Mouse (Mus musculus): ENCODE results near the gene Ehbp1l1. TPM values are rescaled to one million over a fixed set of nuclear protein-coding genes. Genes with fewer than 3 reads are reported as not detected.
A peak's percentile ranks its signal among the peaks of the same experiment; 100 is the strongest.

The Ehbp1l1 gene
- polyA plus RNA-seq, 1 experiment from 2014 or later, result 63.2 TPM

DNA sequence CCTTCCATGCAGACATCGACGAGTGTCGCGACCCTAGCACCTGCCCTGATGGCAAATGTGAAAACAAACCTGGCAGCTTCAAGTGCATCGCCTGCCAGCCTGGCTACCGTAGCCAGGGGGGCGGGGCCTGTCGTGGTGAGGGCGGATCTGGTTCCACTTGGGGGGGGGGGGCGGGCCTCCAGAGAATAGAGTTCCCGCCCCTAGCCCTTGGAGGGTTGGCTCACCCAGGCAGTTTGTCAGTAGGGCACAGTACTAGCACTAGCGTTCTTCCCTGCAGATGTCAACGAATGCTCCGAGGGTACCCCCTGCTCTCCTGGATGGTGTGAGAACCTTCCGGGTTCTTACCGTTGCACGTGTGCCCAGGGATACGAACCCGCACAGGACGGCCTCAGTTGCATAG is 25.6 kb upstream of the Ehbp1l1 start:
- peak overlapping the region; percentile 4; the same call in 1 of the 2 replicates for H3K4me2 ChIP-seq (ENCODE audit: low read depth, low read length)
- peaks cover 4% of the 10 kb centered on the region; the same call in 1 of the 2 replicates for H3K4me1 ChIP-seq (ENCODE audit: control insufficient read depth, insufficient read depth, low read length)
- 19% methylated on average over 20 of the region's 20 CpGs for WGBS
- H3K4me3 ChIP-seq (replicated peaks; ENCODE audit: low read length), result no peak overlapping the region
- H3K27me3 ChIP-seq (ENCODE audit: control insufficient read depth, insufficient read depth, low read length), result peaks cover 6% of the 10 kb centered on the region
- H3K27ac ChIP-seq (ENCODE audit: low read length), result no peak overlapping the region
- ATAC-seq (ENCODE audit: insufficient read depth, low FRiP score), result no peak
- no peaks in the 10 kb centered on the region for H3K9me3 ChIP-seq (replicated peaks; ENCODE audit: control insufficient read depth, low read length)
- H3K36me3 ChIP-seq (ENCODE audit: control insufficient read depth, insufficient read depth, low read length), result peaks cover 5% of the 10 kb centered on the region; the same call in 1 of the 2 replicates
- H3K9ac ChIP-seq (ENCODE audit: low read length), result peak overlapping the region; percentile 13; the same call in 1 of the 2 replicates

DNA sequence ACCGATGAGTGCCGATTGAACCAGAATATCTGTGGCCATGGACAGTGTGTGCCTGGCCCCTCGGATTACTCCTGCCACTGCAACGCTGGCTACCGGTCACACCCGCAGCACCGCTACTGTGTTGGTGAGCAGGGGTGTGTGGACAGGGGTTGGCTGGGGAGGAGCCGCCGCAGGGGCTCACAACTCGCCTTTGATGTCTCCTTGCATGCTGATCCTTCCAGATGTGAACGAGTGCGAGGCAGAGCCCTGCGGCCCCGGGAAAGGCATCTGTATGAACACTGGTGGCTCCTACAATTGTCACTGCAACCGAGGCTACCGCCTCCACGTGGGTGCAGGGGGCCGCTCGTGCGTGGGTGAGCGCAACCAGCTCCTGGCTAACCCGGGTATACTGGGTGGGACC is 24.8 kb upstream of the Ehbp1l1 start:
- Histone ChIP-seq H3K4me1 (ENCODE audit: control insufficient read depth, insufficient read depth, low read length) (peaks cover 7% of the 10 kb centered on the region), H3K9me3 (replicated peaks; ENCODE audit: control insufficient read depth, low read length) (no peaks in the 10 kb centered on the region), H3K27me3 (ENCODE audit: control insufficient read depth, insufficient read depth, low read length) (peaks cover 6% of the 10 kb centered on the region), H3K4me2 (ENCODE audit: low read depth, low read length) (no peak overlapping the region), H3K4me3 (replicated peaks; ENCODE audit: low read length) (no peak overlapping the region), H3K27ac (ENCODE audit: low read length) (no peak overlapping the region), H3K36me3 (ENCODE audit: control insufficient read depth, insufficient read depth, low read length) (peaks cover 5% of the 10 kb centered on the region; the same call in 1 of the 2 replicates), H3K9ac (ENCODE audit: low read length) (no peak overlapping the region)
- WGBS, result 28% methylated on average over 22 of the region's 22 CpGs
- no peak for ATAC-seq (ENCODE audit: insufficient read depth, low FRiP score)

DNA sequence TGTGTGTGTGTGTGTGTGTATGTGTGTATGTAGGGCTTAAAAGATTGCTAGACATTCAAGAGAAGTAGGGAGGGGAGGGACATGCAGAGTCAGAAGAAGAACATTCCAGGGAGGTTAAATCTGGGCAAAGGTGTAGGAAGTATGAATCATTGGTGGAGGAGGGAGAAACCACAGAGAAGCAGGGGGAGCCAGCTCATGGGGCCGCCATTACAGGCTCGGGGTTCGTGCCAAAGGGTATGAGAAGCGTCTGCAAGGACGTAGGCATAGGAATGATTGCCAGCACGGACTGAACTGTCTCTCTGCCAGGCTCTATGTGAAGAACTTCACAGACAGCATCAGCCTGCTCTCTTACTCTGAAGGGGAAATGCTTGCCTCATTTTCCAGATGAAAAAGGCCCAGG is 23.4 kb upstream of the Ehbp1l1 start:
- H3K4me2 ChIP-seq (ENCODE audit: low read depth, low read length), result no peak overlapping the region

DNA sequence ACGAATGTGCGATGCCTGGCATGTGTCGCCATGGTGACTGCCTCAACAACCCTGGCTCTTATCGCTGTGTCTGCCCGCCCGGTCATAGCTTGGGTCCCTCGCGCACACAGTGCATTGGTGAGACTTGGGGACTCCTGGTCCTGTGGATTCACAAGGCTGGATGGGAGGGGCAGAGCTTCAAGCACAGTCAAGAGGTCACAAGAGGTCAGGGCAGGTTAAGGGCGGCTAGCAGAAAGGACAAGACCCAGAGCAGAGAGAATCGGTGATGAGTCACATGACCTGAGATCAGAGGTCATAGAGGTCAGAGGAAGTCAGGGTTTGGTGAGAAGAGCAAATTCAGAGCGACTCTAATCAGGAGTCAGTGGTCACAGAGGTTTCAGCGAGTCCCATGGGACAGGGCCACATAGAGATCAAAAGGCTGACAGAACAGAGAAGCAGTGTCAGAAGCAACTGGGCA is 20.8 kb upstream of the Ehbp1l1 start:
- 35% methylated on average over 12 of the region's 12 CpGs for WGBS
- H3K4me2 ChIP-seq (ENCODE audit: low read depth, low read length), result no peak overlapping the region

More for the DNA sequence above, 23.4 kb upstream of the Ehbp1l1 start:
- Histone ChIP-seq H3K9ac (ENCODE audit: low read length) (no peak overlapping the region), H3K4me1 (ENCODE audit: control insufficient read depth, insufficient read depth, low read length) (peaks cover 14% of the 10 kb centered on the region), H3K9me3 (replicated peaks; ENCODE audit: control insufficient read depth, low read length) (no peaks in the 10 kb centered on the region), H3K4me3 (replicated peaks; ENCODE audit: low read length) (no peak overlapping the region), H3K27me3 (ENCODE audit: control insufficient read depth, insufficient read depth, low read length) (peaks cover 6% of the 10 kb centered on the region), H3K36me3 (ENCODE audit: control insufficient read depth, insufficient read depth, low read length) (peaks cover 5% of the 10 kb centered on the region; the same call in 1 of the 2 replicates), H3K27ac (ENCODE audit: low read length) (no peak overlapping the region; the same call in 1 of the 2 replicates)
- ATAC-seq (ENCODE audit: insufficient read depth, low FRiP score), result no peak
- 64% methylated on average over 6 of the region's 6 CpGs for WGBS

DNA sequence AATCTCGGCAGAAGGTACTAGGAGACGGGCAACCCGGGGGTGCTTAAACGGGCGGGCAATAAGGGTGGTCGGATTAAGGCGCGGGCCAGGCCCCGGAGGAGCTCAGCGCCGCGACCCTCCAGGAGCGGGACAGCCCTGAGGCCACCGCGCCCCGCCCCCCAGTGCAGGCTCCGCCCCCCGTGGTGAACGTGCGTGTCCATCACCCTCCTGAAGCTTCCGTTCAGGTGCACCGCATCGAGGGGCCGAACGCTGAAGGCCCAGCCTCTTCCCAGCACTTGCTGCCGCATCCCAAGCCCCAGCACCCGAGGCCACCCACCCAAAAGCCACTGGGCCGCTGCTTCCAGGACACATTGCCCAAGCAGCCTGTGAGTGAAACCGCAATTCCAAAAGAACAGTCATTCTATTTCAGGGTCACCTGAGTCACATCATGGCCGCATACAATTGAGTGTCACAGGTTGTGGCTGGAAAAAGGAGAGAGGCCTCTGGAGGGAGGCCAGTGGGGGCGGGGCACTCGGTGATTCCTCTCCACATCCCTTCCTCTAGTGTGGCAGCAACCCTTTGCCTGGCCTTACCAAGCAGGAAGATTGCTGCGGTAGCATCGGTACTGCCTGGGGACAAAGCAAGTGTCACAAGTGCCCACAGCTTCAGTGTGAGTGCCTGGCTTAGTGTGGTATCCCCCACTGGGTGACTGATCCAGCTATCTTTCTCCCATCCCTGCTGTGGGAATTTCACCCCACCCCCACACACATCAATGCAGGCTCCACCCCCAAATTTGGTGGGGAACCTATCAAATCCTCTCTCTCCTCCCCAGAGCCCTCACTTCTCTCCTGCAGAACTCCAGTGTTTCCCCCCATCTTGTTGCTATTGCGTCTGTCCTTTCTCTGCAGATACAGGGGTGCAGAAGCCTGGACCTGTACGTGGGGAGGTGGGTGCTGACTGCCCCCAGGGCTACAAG is 19.9 kb upstream of the Ehbp1l1 start:
- ATAC-seq (ENCODE audit: insufficient read depth, low FRiP score), result no peak

More for the DNA sequence above, 20.8 kb upstream of the Ehbp1l1 start:
- no peak for ATAC-seq (ENCODE audit: insufficient read depth, low FRiP score)
- Histone ChIP-seq H3K36me3 (ENCODE audit: control insufficient read depth, insufficient read depth, low read length) (no peaks in the 10 kb centered on the region), H3K27me3 (ENCODE audit: control insufficient read depth, insufficient read depth, low read length) (peaks cover 6% of the 10 kb centered on the region), H3K4me3 (replicated peaks; ENCODE audit: low read length) (no peak overlapping the region), H3K27ac (ENCODE audit: low read length) (no peak overlapping the region), H3K4me1 (ENCODE audit: control insufficient read depth, insufficient read depth, low read length) (peaks cover 29% of the 10 kb centered on the region), H3K9ac (ENCODE audit: low read length) (no peak overlapping the region), H3K9me3 (replicated peaks; ENCODE audit: control insufficient read depth, low read length) (no peaks in the 10 kb centered on the region)

DNA sequence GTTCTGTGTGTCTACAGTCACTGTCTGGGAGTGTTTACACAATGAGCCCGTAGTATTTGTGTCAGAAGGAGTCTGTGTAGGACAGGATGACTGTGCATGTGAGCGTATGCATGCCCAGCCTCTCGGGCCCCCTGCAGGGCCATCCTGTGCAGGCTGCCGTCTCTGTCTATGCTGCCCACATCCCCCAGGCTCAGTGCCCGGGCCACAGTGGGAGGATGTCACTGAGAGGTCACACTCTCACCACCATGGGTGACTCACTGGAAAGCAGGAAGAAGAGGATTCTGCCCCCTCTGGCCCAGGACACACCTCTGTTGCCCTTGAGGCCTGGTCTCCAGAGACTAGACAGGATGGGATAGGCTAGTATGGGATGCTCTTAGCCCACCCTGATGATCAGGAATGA is 17.5 kb upstream of the Ehbp1l1 start:
- Histone ChIP-seq H3K27ac (ENCODE audit: low read length) (no peak overlapping the region), H3K9ac (ENCODE audit: low read length) (0 out of 2 replicates have a peak overlapping the region, but pooled peaks have one; percentile 95), H3K36me3 (ENCODE audit: control insufficient read depth, insufficient read depth, low read length) (no peaks in the 10 kb centered on the region), H3K4me2 (ENCODE audit: low read depth, low read length) (no peak overlapping the region), H3K9me3 (replicated peaks; ENCODE audit: control insufficient read depth, low read length) (no peaks in the 10 kb centered on the region), H3K4me1 (ENCODE audit: control insufficient read depth, insufficient read depth, low read length) (peaks cover 29% of the 10 kb centered on the region), H3K27me3 (ENCODE audit: control insufficient read depth, insufficient read depth, low read length) (no peaks in the 10 kb centered on the region), H3K4me3 (replicated peaks; ENCODE audit: low read length) (no peak overlapping the region)
- 50% methylated on average over 5 of the region's 5 CpGs for WGBS
- ATAC-seq (ENCODE audit: insufficient read depth, low FRiP score), result no peak

More for the DNA sequence above, 19.9 kb upstream of the Ehbp1l1 start:
- H3K27me3 ChIP-seq (ENCODE audit: control insufficient read depth, insufficient read depth, low read length), result peaks cover 6% of the 10 kb centered on the region
- H3K36me3 ChIP-seq (ENCODE audit: control insufficient read depth, insufficient read depth, low read length), result no peaks in the 10 kb centered on the region
- H3K4me2 ChIP-seq (ENCODE audit: low read depth, low read length), result peak overlapping the region; percentile 47
- peaks cover 29% of the 10 kb centered on the region for H3K4me1 ChIP-seq (ENCODE audit: control insufficient read depth, insufficient read depth, low read length)
- H3K27ac ChIP-seq (ENCODE audit: low read length), result no peak overlapping the region
- H3K9ac ChIP-seq (ENCODE audit: low read length), result peak overlapping the region; percentile 24; the same call in 1 of the 2 replicates
- H3K9me3 ChIP-seq (replicated peaks; ENCODE audit: control insufficient read depth, low read length), result no peaks in the 10 kb centered on the region
- WGBS, result 13% methylated on average over 35 of the region's 36 CpGs
- peak overlapping the region; percentile 15; the same call in 1 of the 2 replicates for H3K4me3 ChIP-seq (replicated peaks; ENCODE audit: low read length)

GRCm38 (mm10) chr19:5742241-5742641 is 16.1 kb upstream of the Ehbp1l1 start:
- Histone ChIP-seq H3K4me3 (replicated peaks; ENCODE audit: low read length) (peak overlapping the region; percentile 73), H3K36me3 (ENCODE audit: control insufficient read depth, insufficient read depth, low read length) (no peaks in the 10 kb centered on the region), H3K4me2 (ENCODE audit: low read depth, low read length) (peak overlapping the region; percentile 96), H3K27ac (ENCODE audit: low read length) (peak overlapping the region; percentile 95), H3K9ac (ENCODE audit: low read length) (peak overlapping the region; percentile 95), H3K27me3 (ENCODE audit: control insufficient read depth, insufficient read depth, low read length) (no peaks in the 10 kb centered on the region), H3K4me1 (ENCODE audit: control insufficient read depth, insufficient read depth, low read length) (peaks cover 29% of the 10 kb centered on the region), H3K9me3 (replicated peaks; ENCODE audit: control insufficient read depth, low read length) (no peaks in the 10 kb centered on the region)
- ATAC-seq (ENCODE audit: insufficient read depth, low FRiP score), result peak; percentile 5; the same call in 1 of the 2 replicates
- WGBS, result 2% methylated on average over 32 of the region's 32 CpGs

DNA sequence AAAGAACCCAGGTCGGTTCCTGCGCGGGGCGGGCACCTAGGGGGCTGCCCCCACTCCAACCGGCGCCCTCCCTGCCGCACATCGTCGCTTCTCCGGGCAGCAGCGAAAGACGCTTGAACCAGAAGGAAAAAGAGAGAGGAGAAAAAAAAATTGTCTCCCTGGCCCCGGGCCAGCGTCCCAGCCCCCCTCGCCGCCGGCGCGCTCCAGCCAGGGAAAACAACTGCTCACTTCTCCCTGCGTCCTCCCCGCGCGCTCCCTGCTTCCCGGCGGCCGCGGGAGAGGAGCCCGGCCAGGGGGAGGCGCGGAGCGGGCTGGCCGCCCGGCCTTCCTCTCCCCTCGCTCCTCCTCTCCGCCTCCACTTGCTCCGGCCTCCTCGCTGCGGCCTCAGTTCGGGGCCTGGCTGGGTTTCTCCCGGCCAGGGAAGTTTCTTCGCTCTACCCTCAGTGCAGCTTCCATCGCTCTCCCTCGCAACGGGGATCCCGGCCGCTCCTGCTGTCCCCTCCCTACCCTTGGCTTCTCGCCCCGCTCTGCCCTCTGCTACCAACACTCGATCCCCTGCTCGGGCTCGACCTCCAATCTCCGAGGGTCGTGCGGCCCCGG is 15.6 kb upstream of the Ehbp1l1 start:
- Histone ChIP-seq H3K27me3 (ENCODE audit: control insufficient read depth, insufficient read depth, low read length) (peaks cover 2% of the 10 kb centered on the region; the same call in 1 of the 2 replicates), H3K9me3 (replicated peaks; ENCODE audit: control insufficient read depth, low read length) (no peaks in the 10 kb centered on the region), H3K4me1 (ENCODE audit: control insufficient read depth, insufficient read depth, low read length) (peaks cover 29% of the 10 kb centered on the region), H3K4me2 (ENCODE audit: low read depth, low read length) (peak overlapping the region; percentile 96), H3K9ac (ENCODE audit: low read length) (peak overlapping the region; percentile 95), H3K4me3 (replicated peaks; ENCODE audit: low read length) (peak overlapping the region; percentile 73), H3K36me3 (ENCODE audit: control insufficient read depth, insufficient read depth, low read length) (no peaks in the 10 kb centered on the region), H3K27ac (ENCODE audit: low read length) (peak overlapping the region; percentile 95)
- WGBS, result under 1% methylated on average over 55 of the region's 55 CpGs
- peak; percentile 87 for ATAC-seq (ENCODE audit: insufficient read depth, low FRiP score)

Data from stomach, embryonic 16.5 days (tissue).